Mouse (Mus musculus) kidney, postnatal 0 days (tissue): Measurements from ENCODE around the gene Srl. TPM values are rescaled to one million over a fixed set of nuclear protein-coding genes. Genes with fewer than 3 reads are reported as not detected.

Source experiments
- ATAC-seq: fragments of 200-750 bp; cut with Nextera tagmentation; replicated peaks from 2 replicates; pipeline ENCODE4 v1.8.0; 2017; ENCODE audit warnings: low read depth, moderate number of reproducible peaks, moderate TSS enrichment, moderate library complexity; ENCODE audit not compliant: low FRiP score
- DNase-seq: peaks from one replicate; pipeline ENCODE4 v3.0.0-alpha.2; 2016; ENCODE audit warnings: low spot score
- H3K27ac ChIP-seq: fragments of 300-500 bp; sonication (generic); 2 replicates; pipeline ENCODE4 v1.5.1; 2014; ENCODE audit warnings: mild to moderate bottlenecking
- H3K27me3 ChIP-seq: fragments of 300-500 bp; sonication (generic); 2 replicates; pipeline ENCODE4 v1.6.1; 2014; ENCODE audit warnings: low read length, mixed read lengths; ENCODE audit not compliant: insufficient read depth
- H3K36me3 ChIP-seq: fragments of 300-500 bp; sonication (generic); 2 replicates; pipeline ENCODE4 v1.6.1; 2014; ENCODE audit warnings: low read length, mixed read lengths; ENCODE audit not compliant: insufficient read depth
- H3K4me1 ChIP-seq: fragments of 300-500 bp; sonication (generic); replicated peaks from 2 replicates; pipeline ENCODE4 v1.6.1; 2014; ENCODE audit warnings: antibody characterized with exemption, low read length, mixed read lengths; ENCODE audit not compliant: insufficient read depth
- H3K4me2 ChIP-seq: fragments of 300-500 bp; sonication (generic); 2 replicates; pipeline ENCODE4 v1.6.1; 2014; ENCODE audit warnings: mild to moderate bottlenecking, low read length, moderate library complexity, mixed read lengths
- H3K4me3 ChIP-seq: fragments of 300-500 bp; sonication (generic); replicated peaks from 2 replicates; pipeline ENCODE4 v1.5.1; 2014; ENCODE audit warnings: low read depth, low read length
- H3K9ac ChIP-seq: fragments of 300-500 bp; sonication (generic); 2 replicates; pipeline ENCODE4 v1.6.1; 2014; ENCODE audit warnings: low read depth, low read length
- H3K9me3 ChIP-seq: fragments of 300-500 bp; sonication (generic); replicated peaks from 2 replicates; pipeline ENCODE4 v1.6.1; 2016; ENCODE audit warnings: low read length, inconsistent platforms, mixed read lengths
- CTCF ChIP-seq: IDR thresholded peaks from 2 replicates; pipeline ENCODE4 v1.5.1; 2016; ENCODE audit warnings: antibody characterized with exemption, low read depth, mild to moderate bottlenecking, moderate library complexity
- WGBS: fragments of 180-500 bp; shearing (Covaris S2); extraction: QIAGEN DNeasy Blood & Tissue Kit; methylation state at CpG from one replicate; pipeline ENCODE4 v1.1.7; 2014; 5-methylcytosine and 5-hydroxymethylcytosine counted together
- polyA plus RNA-seq: library from polyadenylated mRNA; unstranded; fragments of >200 nt; fragmentation: Nextera tagmentation; extraction: Ambion mirVana; gene quantifications from 2 replicates; pipeline ENCODE4 v1.2.1, GENCODE M21; 2015

The Srl gene
- polyA plus RNA-seq, 1 experiment from 2014 or later: 8.5 TPM

- Histone ChIP-seq H3K4me3 (no peak overlapping the region), H3K27ac (no peak overlapping the region), H3K27me3 (no peaks in the 10 kb centered on the region), H3K36me3 (no peaks in the 10 kb centered on the region), H3K4me1 (no peaks in the 10 kb centered on the region; the same call in 1 of the 2 replicates), H3K9me3 (no peaks in the 10 kb centered on the region), H3K9ac (no peak overlapping the region), H3K4me2 (no peak overlapping the region)
- 43% methylated on average over 2 of the region's 2 CpGs for WGBS
- TF ChIP-seq CTCF: no peak
- no peak for ATAC-seq
- DNase-seq: no peak
Observed at GRCm38 (mm10) chr16:4517906-4518305, 23.7 kb downstream of the Srl start.

GRCm38 (mm10) chr16:4514383-4514782 is 27.2 kb downstream of the Srl start:
- TF ChIP-seq CTCF: no peak
- no peak overlapping the region for H3K9ac ChIP-seq
- DNase-seq (no peak), ATAC-seq (no peak)
- no peak overlapping the region for H3K27ac ChIP-seq
- H3K27me3 ChIP-seq: no peaks in the 10 kb centered on the region
- H3K9me3 ChIP-seq: no peaks in the 10 kb centered on the region
- H3K4me2 ChIP-seq: no peak overlapping the region
- no peaks in the 10 kb centered on the region for H3K36me3 ChIP-seq
- 77% methylated on average over 3 of the region's 3 CpGs for WGBS
- H3K4me3 ChIP-seq: no peak overlapping the region
- H3K4me1 ChIP-seq: no peaks in the 10 kb centered on the region; the same call in 1 of the 2 replicates

GRCm38 (mm10) chr16:4512661-4513438 is 28.8 kb downstream of the Srl start:
- TF ChIP-seq CTCF: no peak
- H3K27ac ChIP-seq: no peak overlapping the region; the same call in 1 of the 2 replicates
- no peaks in the 10 kb centered on the region; the same call in 1 of the 2 replicates for H3K4me1 ChIP-seq
- H3K4me3 ChIP-seq: no peak overlapping the region
- no peaks in the 10 kb centered on the region for H3K9me3 ChIP-seq
- ATAC-seq (no peak; the same call in 1 of the 2 replicates), DNase-seq (peak; percentile 65)
- H3K36me3 ChIP-seq: no peaks in the 10 kb centered on the region
- H3K27me3 ChIP-seq: no peaks in the 10 kb centered on the region
- H3K9ac ChIP-seq: no peak overlapping the region
- WGBS: 68% methylated on average over 2 of the region's 3 CpGs
- no peak overlapping the region for H3K4me2 ChIP-seq

GRCm38 (mm10) chr16:4511371-4511770 is 30.2 kb downstream of the Srl start:
- Histone ChIP-seq H3K27me3 (no peaks in the 10 kb centered on the region), H3K9ac (no peak overlapping the region), H3K9me3 (no peaks in the 10 kb centered on the region), H3K4me2 (no peak overlapping the region), H3K27ac (no peak overlapping the region), H3K4me3 (no peak overlapping the region), H3K36me3 (no peaks in the 10 kb centered on the region), H3K4me1 (no peaks in the 10 kb centered on the region; the same call in 1 of the 2 replicates)
- WGBS: 73% methylated on average over 2 of the region's 2 CpGs
- DNase-seq: no peak
- no peak for TF ChIP-seq CTCF
- no peak for ATAC-seq

- 56% methylated on average over 3 of the region's 3 CpGs for WGBS
- H3K4me1 ChIP-seq: no peaks in the 10 kb centered on the region
- ATAC-seq (no peak), DNase-seq (no peak)
- no peaks in the 10 kb centered on the region for H3K9me3 ChIP-seq
- no peak overlapping the region for H3K27ac ChIP-seq
- no peak overlapping the region for H3K4me2 ChIP-seq
- H3K27me3 ChIP-seq: no peaks in the 10 kb centered on the region
- no peak overlapping the region for H3K9ac ChIP-seq
- H3K36me3 ChIP-seq: no peaks in the 10 kb centered on the region
- no peak overlapping the region for H3K4me3 ChIP-seq
- no peak for TF ChIP-seq CTCF
Observed at GRCm38 (mm10) chr16:4506181-4506580, 35.4 kb downstream of the Srl start.

- DNase-seq (no peak), ATAC-seq (no peak)
- Histone ChIP-seq H3K27ac (no peak overlapping the region), H3K9me3 (no peaks in the 10 kb centered on the region), H3K9ac (no peak overlapping the region), H3K27me3 (no peaks in the 10 kb centered on the region), H3K4me2 (no peak overlapping the region), H3K4me1 (no peaks in the 10 kb centered on the region), H3K36me3 (no peaks in the 10 kb centered on the region), H3K4me3 (no peak overlapping the region)
- 100% methylated on average over 1 of the region's 1 CpGs for WGBS
- no peak for TF ChIP-seq CTCF
Observed at GRCm38 (mm10) chr16:4503495-4503894, 38.1 kb downstream of the Srl start.
